Mouse (Mus musculus) ES-Bruce4 (cell line): Measurements from ENCODE around the gene Dnaaf2. TPM values are rescaled to one million over a fixed set of nuclear protein-coding genes. Genes with fewer than 3 reads are reported as not detected.

Experiments used
- H3K27ac ChIP-seq: 2 replicates; pipeline ENCODE4 v1.5.1; 2012; ENCODE audit warnings: low read length, inconsistent platforms; ENCODE audit not compliant: insufficient read depth
- H3K27me3 ChIP-seq: 2 replicates; pipeline ENCODE4 v1.6.1; 2012; ENCODE audit warnings: mild to moderate bottlenecking, low read length, inconsistent platforms; ENCODE audit not compliant: control insufficient read depth, poor library complexity, insufficient read depth, severe bottlenecking
- H3K36me3 ChIP-seq: 2 replicates; pipeline ENCODE4 v1.6.1; 2012; ENCODE audit warnings: inconsistent platforms, mild to moderate bottlenecking, low read length, moderate library complexity; ENCODE audit not compliant: control insufficient read depth, poor library complexity, insufficient read depth, severe bottlenecking
- H3K4me1 ChIP-seq: one replicate; pipeline ENCODE4 v1.8.1; 2011; ENCODE audit warnings: low read length; ENCODE audit not compliant: control insufficient read depth, insufficient read depth
- H3K4me3 ChIP-seq: 2 replicates; pipeline ENCODE4 v1.5.1; 2011; ENCODE audit warnings: low read depth, mild to moderate bottlenecking, low read length
- H3K9ac ChIP-seq: 2 replicates; pipeline ENCODE4 v1.6.1; 2012; ENCODE audit warnings: low read depth, mild to moderate bottlenecking, inconsistent platforms; ENCODE audit not compliant: poor library complexity, severe bottlenecking
- H3K9me3 ChIP-seq: replicated peaks from 2 replicates; pipeline ENCODE4 v1.6.1; 2012; ENCODE audit warnings: mild to moderate bottlenecking, low read length, inconsistent platforms; ENCODE audit not compliant: control insufficient read depth, poor library complexity, insufficient read depth, severe bottlenecking
- CTCF ChIP-seq: IDR thresholded peaks from one replicate; pipeline ENCODE4 v1.8.1; 2011; ENCODE audit warnings: low read depth, low read length
- EP300 ChIP-seq: IDR thresholded peaks from 2 replicates; pipeline ENCODE4 v1.6.1; 2011; ENCODE audit warnings: low read depth, low read length; ENCODE audit not compliant: insufficient read depth
- POLR2A ChIP-seq: IDR thresholded peaks from one replicate; pipeline ENCODE4 v1.8.1; 2011; ENCODE audit warnings: low read length; ENCODE audit not compliant: insufficient read depth
- polyA plus RNA-seq: library from polyadenylated mRNA; stranded (reverse); fragments of >200 nt; gene quantifications from 2 replicates; pipeline ENCODE4 v1.2.4, GENCODE M21; 2011; ENCODE audit warnings: low read depth; ENCODE audit not compliant: missing spikeins, insufficient read depth, insufficient read length

Gene Dnaaf2
- polyA plus RNA-seq, 1 experiment, result 3.7 TPM

- Histone ChIP-seq H3K9me3 (no peaks in the 10 kb centered on the region), H3K4me3 (no peak overlapping the region), H3K27ac (no peak overlapping the region), H3K4me1 (no peaks in the 10 kb centered on the region), H3K36me3 (0 out of 2 replicates have a peak, but pooled peaks cover 2% of the 10 kb centered on the region), H3K27me3 (no peaks in the 10 kb centered on the region), H3K9ac (no peak overlapping the region)
- peak; percentile 68 for TF ChIP-seq CTCF
- TF ChIP-seq POLR2A, result no peak
These were observed 31.0 kb upstream of the Dnaaf2 start for GRCm38 (mm10) chr12:69229251-69229650.

- peak within 1 kb of the TSS; percentile 73 for H3K9ac ChIP-seq
- peak within 1 kb of the TSS; percentile 74 for H3K27ac ChIP-seq
- peaks cover 5% of the 10 kb centered on the region; the same call in 1 of the 2 replicates for H3K36me3 ChIP-seq
- H3K9me3 ChIP-seq, result no peaks in the 10 kb centered on the region
- H3K4me3 ChIP-seq, result peak within 1 kb of the TSS; percentile 93
- TF ChIP-seq EP300, result no peak
- TF ChIP-seq POLR2A, result peak; percentile 50
- no peaks in the 10 kb centered on the region for H3K4me1 ChIP-seq
- H3K27me3 ChIP-seq, result no peaks in the 10 kb centered on the region
These were observed 29.7 kb upstream of the Dnaaf2 start, which contains the start of gene Pole2 for GRCm38 (mm10) chr12:69227776-69228466. Pole2 (minus strand) TSS chr12:69228195.

- Histone ChIP-seq H3K9ac (no peak overlapping the region), H3K4me3 (no peak overlapping the region), H3K27me3 (no peaks in the 10 kb centered on the region), H3K27ac (no peak overlapping the region), H3K4me1 (no peaks in the 10 kb centered on the region), H3K36me3 (peaks cover 8% of the 10 kb centered on the region), H3K9me3 (no peaks in the 10 kb centered on the region)
- no peak for TF ChIP-seq POLR2A
- no peak for TF ChIP-seq EP300
- TF ChIP-seq CTCF, result no peak
These were observed 22.5 kb upstream of the Dnaaf2 start for GRCm38 (mm10) chr12:69220613-69221277.

DNA sequence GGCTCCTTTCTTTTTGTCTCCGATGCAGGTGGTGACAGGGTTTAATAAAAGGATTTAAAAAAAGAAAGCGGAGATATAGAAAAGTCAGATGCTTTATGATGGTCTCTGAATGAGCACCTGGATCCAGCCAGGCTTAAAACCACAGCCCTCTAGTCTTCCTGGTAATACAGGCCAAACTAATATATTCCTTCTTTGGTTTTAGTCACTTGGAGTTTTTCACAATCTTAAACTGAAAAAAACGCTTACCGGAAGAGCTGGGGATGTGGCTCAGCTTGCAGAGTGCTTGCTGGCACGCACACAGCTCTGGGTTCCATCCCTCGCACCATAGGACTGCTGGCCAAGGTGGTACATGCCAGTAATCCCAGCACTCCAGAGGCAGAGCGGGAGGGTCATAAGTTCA, 18.4 kb upstream of the Dnaaf2 start:
- no peaks in the 10 kb centered on the region for H3K27me3 ChIP-seq
- peaks cover 11% of the 10 kb centered on the region for H3K36me3 ChIP-seq
- TF ChIP-seq EP300 (no peak), CTCF (no peak), POLR2A (no peak)
- H3K9me3 ChIP-seq, result no peaks in the 10 kb centered on the region
- no peaks in the 10 kb centered on the region for H3K4me1 ChIP-seq
- no peak overlapping the region for H3K4me3 ChIP-seq
- H3K9ac ChIP-seq, result no peak overlapping the region
- H3K27ac ChIP-seq, result no peak overlapping the region

GRCm38 (mm10) chr12:69215000-69215785, 17.0 kb upstream of the Dnaaf2 start:
- no peak overlapping the region for H3K27ac ChIP-seq
- TF ChIP-seq POLR2A (no peak), CTCF (no peak), EP300 (no peak)
- H3K27me3 ChIP-seq, result no peaks in the 10 kb centered on the region
- no peaks in the 10 kb centered on the region for H3K9me3 ChIP-seq
- peaks cover 11% of the 10 kb centered on the region for H3K36me3 ChIP-seq
- no peak overlapping the region for H3K4me3 ChIP-seq
- no peaks in the 10 kb centered on the region for H3K4me1 ChIP-seq
- no peak overlapping the region for H3K9ac ChIP-seq

DNA sequence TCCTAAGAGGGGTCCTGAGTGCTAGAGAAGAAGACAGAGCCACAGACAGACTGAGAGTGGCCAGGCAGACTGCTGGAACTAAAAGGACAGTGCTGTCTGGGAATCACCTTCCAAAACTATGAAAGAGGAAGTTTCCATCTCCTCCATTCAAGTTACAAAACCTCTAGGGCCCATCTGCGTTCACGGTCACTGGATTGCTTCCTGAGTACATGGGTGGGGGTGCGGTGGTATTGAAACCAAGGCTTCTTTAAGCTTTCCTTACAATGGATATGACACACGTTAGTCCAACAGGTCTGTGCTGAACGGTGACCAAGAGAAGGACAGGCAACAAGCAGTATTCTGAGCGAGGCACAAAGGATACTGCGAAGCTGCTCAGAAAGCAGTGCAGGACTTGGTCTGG, 16.2 kb upstream of the Dnaaf2 start:
- H3K27me3 ChIP-seq, result no peaks in the 10 kb centered on the region
- H3K27ac ChIP-seq, result no peak overlapping the region
- TF ChIP-seq EP300 (no peak), CTCF (no peak), POLR2A (no peak)
- H3K36me3 ChIP-seq, result peaks cover 11% of the 10 kb centered on the region
- no peak overlapping the region for H3K9ac ChIP-seq
- H3K9me3 ChIP-seq, result no peaks in the 10 kb centered on the region
- H3K4me3 ChIP-seq, result no peak overlapping the region
- H3K4me1 ChIP-seq, result no peaks in the 10 kb centered on the region
